Comparison of ENCODE assay signal across 16 mouse cellular contexts in the genomic region with DNA sequence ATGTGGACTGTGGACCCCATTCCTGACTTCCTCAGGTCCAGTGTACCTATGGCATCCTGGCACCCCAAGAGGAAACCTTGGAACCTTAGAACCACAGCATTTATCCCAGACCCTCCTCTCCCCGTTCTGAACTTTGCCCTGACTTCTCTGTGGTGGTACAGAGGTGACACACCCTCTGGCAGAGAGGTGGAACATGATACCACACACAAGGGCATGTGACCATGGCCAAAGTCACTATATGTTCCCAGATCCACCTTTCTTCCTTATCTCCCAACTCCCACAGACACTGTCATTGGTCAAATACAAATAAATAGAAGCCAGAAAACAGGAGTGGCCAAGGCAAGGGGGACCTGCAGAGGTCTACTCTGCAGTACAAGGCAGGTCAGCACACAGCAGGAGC.
"Had no signal": no experiment of that assay in that cellular context is flagged by ENCODE, and none has a peak within 500 bp of the region (broad histone marks: within the 10 kb centered on the region; RNA-seq: fewer than 3 reads in every experiment).

No protein-coding gene starts in this region.

- H3K9me3 ChIP-seq: lung, embryonic 15.5 days; megakaryocyte, embryonic 14.5 days; midbrain, embryonic 13.5 days; midbrain, embryonic 15.5 days; neural tube, embryonic 12.5 days had no signal

- H3K36me3 ChIP-seq: lung, embryonic 15.5 days; midbrain, embryonic 13.5 days; midbrain, embryonic 15.5 days; neural tube, embryonic 12.5 days had no signal

- H3K27me3 ChIP-seq: lung, embryonic 15.5 days; midbrain, embryonic 13.5 days; midbrain, embryonic 15.5 days; neural tube, embryonic 12.5 days had no signal

- H3K4me3 ChIP-seq: lung, embryonic 15.5 days; megakaryocyte, embryonic 14.5 days; midbrain, embryonic 13.5 days; midbrain, embryonic 15.5 days; neural tube, embryonic 12.5 days had no signal

- H3K9ac ChIP-seq: liver, postnatal 0 days; lung, embryonic 15.5 days; midbrain, embryonic 13.5 days; midbrain, embryonic 15.5 days; neural tube, embryonic 12.5 days had no signal

- H3K4me2 ChIP-seq: lung, embryonic 15.5 days; midbrain, embryonic 11.5 days; midbrain, embryonic 13.5 days; midbrain, embryonic 15.5 days; neural tube, embryonic 12.5 days had no signal

- DNase-seq: liver, postnatal 0 days; lung, adult 2 months; lung, postnatal 14 days; lung, postnatal 36 days; right cerebral cortex, postnatal 14 days; thymus, adult 2 months; thymus, postnatal 25 days; thymus, postnatal 4 days had no signal

- H3K27ac ChIP-seq: lung, embryonic 15.5 days; macrophage; midbrain, embryonic 13.5 days; midbrain, embryonic 15.5 days; neural tube, embryonic 12.5 days had no signal

- H3K4me1 ChIP-seq: lung, embryonic 15.5 days had no signal

- ATAC-seq: liver, postnatal 0 days; lung, postnatal 0 days; midbrain, embryonic 13.5 days; midbrain, embryonic 15.5 days had no signal
